Mouse (Mus musculus): ENCODE measurements around the gene Eif4h. TPM values are rescaled to one million over a fixed set of nuclear protein-coding genes. Genes with fewer than 3 reads are reported as not detected.

Gene Eif4h
- polyA plus RNA-seq (2015; fragmentation: Nextera tagmentation; extraction: Ambion mirVana), result 362 and 396 TPM in 2 replicates

DNA sequence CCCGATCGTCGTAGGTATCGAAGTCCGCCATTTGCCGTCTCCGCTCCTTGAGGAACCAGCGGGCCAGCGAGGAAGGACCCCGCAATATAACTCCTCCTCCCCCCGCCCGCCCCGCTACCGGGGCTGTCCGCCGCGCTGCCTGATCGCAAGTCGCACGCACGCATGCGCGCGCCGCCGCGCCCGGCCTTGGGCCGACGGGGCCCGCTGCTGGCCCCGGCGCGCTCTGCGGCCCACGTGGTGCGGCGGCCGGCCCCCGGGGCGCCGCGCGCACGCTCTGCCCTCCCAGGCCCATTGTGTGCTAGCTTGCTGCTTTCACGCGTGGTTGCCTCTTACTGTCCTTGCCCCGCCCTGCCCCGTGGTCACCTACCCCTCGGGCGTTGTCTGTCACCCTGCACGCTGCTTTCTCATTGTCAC, at the start of gene Eif4h:
Eif4h (minus strand) TSS at position 222 of the 414 bp plus-strand sequence.
- peak within 1 kb of the TSS; percentile 78 for H3K4me2 ChIP-seq (ENCODE audit: low read depth, low read length)
- H3K4me3 ChIP-seq (ENCODE audit: low read length), result peak within 1 kb of the TSS; percentile 94
- peak within 1 kb of the TSS; percentile 99 for H3K9ac ChIP-seq (ENCODE audit: low read depth, low read length)
- peak; percentile 93 for ATAC-seq
- WGBS, result under 1% methylated on average over 50 of the region's 52 CpGs
- peaks cover 5% of the 10 kb centered on the region; the same call in 1 of the 2 replicates for H3K36me3 ChIP-seq (ENCODE audit: control insufficient read depth, insufficient read depth, low read length)
- no peaks in the 10 kb centered on the region for H3K27me3 ChIP-seq (replicated peaks; ENCODE audit: control insufficient read depth, insufficient read depth, low read length)
- peak within 1 kb of the TSS; percentile 95 for H3K27ac ChIP-seq (ENCODE audit: low read length)
- H3K9me3 ChIP-seq (ENCODE audit: control insufficient read depth, low read length), result no peaks in the 10 kb centered on the region
- peaks cover 7% of the 10 kb centered on the region; the same call in 1 of the 2 replicates for H3K4me1 ChIP-seq (ENCODE audit: control insufficient read depth, insufficient read depth, low read length)

GRCm38 (mm10) chr5:134688718-134689284, 49.5 kb upstream of the Eif4h start:
- Histone ChIP-seq H3K4me1 (ENCODE audit: control insufficient read depth, insufficient read depth, low read length) (peaks cover 8% of the 10 kb centered on the region), H3K4me3 (ENCODE audit: low read length) (peak overlapping the region; percentile 82), H3K36me3 (ENCODE audit: control insufficient read depth, insufficient read depth, low read length) (0 out of 2 replicates have a peak, but pooled peaks cover 3% of the 10 kb centered on the region), H3K4me2 (ENCODE audit: low read depth, low read length) (peak overlapping the region; percentile 74), H3K9me3 (ENCODE audit: control insufficient read depth, low read length) (no peaks in the 10 kb centered on the region), H3K9ac (ENCODE audit: low read depth, low read length) (peak overlapping the region; percentile 57), H3K27me3 (replicated peaks; ENCODE audit: control insufficient read depth, insufficient read depth, low read length) (no peaks in the 10 kb centered on the region), H3K27ac (ENCODE audit: low read length) (peak overlapping the region; percentile 61)
- WGBS, result under 1% methylated on average over 38 of the region's 38 CpGs
- peak; percentile 98 for ATAC-seq

DNA sequence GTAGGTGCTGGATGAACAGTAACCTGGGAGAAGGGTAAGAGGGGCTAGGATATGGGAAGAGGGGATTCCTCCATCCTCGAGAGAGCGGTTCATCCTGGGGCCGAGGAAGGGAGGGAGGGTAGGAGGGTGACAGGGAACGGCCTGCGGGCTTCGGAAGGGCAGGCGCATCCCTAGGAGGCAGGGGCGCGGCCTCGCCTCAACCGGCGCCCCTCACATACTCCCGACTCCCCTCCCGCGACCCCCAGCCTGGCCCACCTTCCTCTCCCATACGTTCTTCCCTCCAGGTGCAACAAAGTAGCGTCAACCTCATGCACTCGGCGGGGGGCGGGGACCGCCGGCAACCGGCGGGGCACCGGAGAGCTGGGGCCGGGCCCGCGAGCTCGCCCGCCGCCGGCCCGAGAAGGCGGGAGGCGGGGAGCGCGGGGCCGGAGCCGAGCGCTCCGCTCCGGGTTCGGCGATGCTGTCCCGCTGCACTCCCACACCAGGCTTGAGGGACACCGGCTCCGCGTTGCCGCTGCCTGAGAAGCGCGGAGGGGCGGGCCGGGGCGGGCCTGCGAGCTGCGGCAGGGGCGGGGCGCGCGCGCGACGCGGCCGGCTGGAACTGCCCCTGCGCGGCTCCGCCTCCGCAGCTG, 48.9 kb upstream of the Eif4h start, which contains the start of gene Limk1:
Limk1 (minus strand) TSS at position 513 of the 632 bp plus-strand sequence.
- Histone ChIP-seq H3K9ac (ENCODE audit: low read depth, low read length) (peak within 1 kb of the TSS; percentile 77), H3K27ac (ENCODE audit: low read length) (peak within 1 kb of the TSS; percentile 61), H3K4me2 (ENCODE audit: low read depth, low read length) (peak within 1 kb of the TSS; percentile 96), H3K4me3 (ENCODE audit: low read length) (peak within 1 kb of the TSS; percentile 82), H3K9me3 (ENCODE audit: control insufficient read depth, low read length) (no peaks in the 10 kb centered on the region), H3K36me3 (ENCODE audit: control insufficient read depth, insufficient read depth, low read length) (0 out of 2 replicates have a peak, but pooled peaks cover 4% of the 10 kb centered on the region), H3K27me3 (replicated peaks; ENCODE audit: control insufficient read depth, insufficient read depth, low read length) (no peaks in the 10 kb centered on the region), H3K4me1 (ENCODE audit: control insufficient read depth, insufficient read depth, low read length) (peaks cover 8% of the 10 kb centered on the region)
- under 1% methylated on average over 58 of the region's 69 CpGs for WGBS
- ATAC-seq, result peak; percentile 4; the same call in 1 of the 2 replicates

- ATAC-seq, result no peak
- Histone ChIP-seq H3K4me3 (ENCODE audit: low read length) (peak overlapping the region; percentile 82; the same call in 1 of the 2 replicates), H3K9me3 (ENCODE audit: control insufficient read depth, low read length) (no peaks in the 10 kb centered on the region), H3K4me1 (ENCODE audit: control insufficient read depth, insufficient read depth, low read length) (peaks cover 8% of the 10 kb centered on the region), H3K27ac (ENCODE audit: low read length) (no peak overlapping the region), H3K9ac (ENCODE audit: low read depth, low read length) (peak overlapping the region; percentile 77; the same call in 1 of the 2 replicates), H3K4me2 (ENCODE audit: low read depth, low read length) (no peak overlapping the region; the same call in 1 of the 2 replicates), H3K36me3 (ENCODE audit: control insufficient read depth, insufficient read depth, low read length) (0 out of 2 replicates have a peak, but pooled peaks cover 4% of the 10 kb centered on the region), H3K27me3 (replicated peaks; ENCODE audit: control insufficient read depth, insufficient read depth, low read length) (no peaks in the 10 kb centered on the region)
- 88% methylated on average over 1 of the region's 1 CpGs for WGBS
Measured at GRCm38 (mm10) chr5:134687187-134687586, 47.9 kb upstream of the Eif4h start.

DNA sequence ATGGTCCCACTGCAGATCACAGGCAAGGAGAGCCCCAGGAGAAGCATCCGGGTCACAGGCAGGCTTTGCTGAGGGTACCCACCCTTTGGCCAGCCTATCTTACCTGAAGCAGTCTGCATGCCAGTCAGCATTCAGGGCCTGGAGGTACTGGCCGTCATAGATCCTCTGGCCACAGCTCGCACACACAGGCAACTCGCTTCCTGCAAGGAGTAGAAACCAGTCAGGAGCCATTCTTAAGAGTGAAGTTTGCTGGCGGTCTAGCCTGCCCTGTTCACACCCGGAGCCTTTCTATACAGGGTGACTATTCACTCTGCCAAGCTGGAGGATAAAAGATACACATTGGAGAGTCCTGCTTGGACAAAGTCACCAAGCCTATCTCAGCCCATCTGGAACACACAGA, 47.3 kb upstream of the Eif4h start:
- Histone ChIP-seq H3K36me3 (ENCODE audit: control insufficient read depth, insufficient read depth, low read length) (0 out of 2 replicates have a peak, but pooled peaks cover 4% of the 10 kb centered on the region), H3K27me3 (replicated peaks; ENCODE audit: control insufficient read depth, insufficient read depth, low read length) (no peaks in the 10 kb centered on the region), H3K4me2 (ENCODE audit: low read depth, low read length) (no peak overlapping the region), H3K27ac (ENCODE audit: low read length) (no peak overlapping the region), H3K4me3 (ENCODE audit: low read length) (no peak overlapping the region), H3K9me3 (ENCODE audit: control insufficient read depth, low read length) (no peaks in the 10 kb centered on the region), H3K4me1 (ENCODE audit: control insufficient read depth, insufficient read depth, low read length) (peaks cover 8% of the 10 kb centered on the region), H3K9ac (ENCODE audit: low read depth, low read length) (no peak overlapping the region)
- no peak for ATAC-seq
- WGBS, result 92% methylated on average over 6 of the region's 6 CpGs

GRCm38 (mm10) chr5:134684398-134684797, 45.1 kb upstream of the Eif4h start:
- ATAC-seq, result no peak
- 0 out of 2 replicates have a peak, but pooled peaks cover 4% of the 10 kb centered on the region for H3K36me3 ChIP-seq (ENCODE audit: control insufficient read depth, insufficient read depth, low read length)
- WGBS, result 74% methylated on average over 2 of the region's 2 CpGs
- no peak overlapping the region for H3K4me3 ChIP-seq (ENCODE audit: low read length)
- no peaks in the 10 kb centered on the region for H3K9me3 ChIP-seq (ENCODE audit: control insufficient read depth, low read length)
- no peak overlapping the region for H3K27ac ChIP-seq (ENCODE audit: low read length)
- no peak overlapping the region for H3K4me2 ChIP-seq (ENCODE audit: low read depth, low read length)
- H3K4me1 ChIP-seq (ENCODE audit: control insufficient read depth, insufficient read depth, low read length), result peaks cover 28% of the 10 kb centered on the region
- no peaks in the 10 kb centered on the region for H3K27me3 ChIP-seq (replicated peaks; ENCODE audit: control insufficient read depth, insufficient read depth, low read length)
- H3K9ac ChIP-seq (ENCODE audit: low read depth, low read length), result no peak overlapping the region

GRCm38 (mm10) chr5:134683813-134684212, 44.5 kb upstream of the Eif4h start:
- no peak for ATAC-seq
- Histone ChIP-seq H3K4me3 (ENCODE audit: low read length) (no peak overlapping the region), H3K4me2 (ENCODE audit: low read depth, low read length) (no peak overlapping the region), H3K9ac (ENCODE audit: low read depth, low read length) (no peak overlapping the region), H3K36me3 (ENCODE audit: control insufficient read depth, insufficient read depth, low read length) (0 out of 2 replicates have a peak, but pooled peaks cover 4% of the 10 kb centered on the region), H3K27me3 (replicated peaks; ENCODE audit: control insufficient read depth, insufficient read depth, low read length) (no peaks in the 10 kb centered on the region), H3K27ac (ENCODE audit: low read length) (no peak overlapping the region), H3K4me1 (ENCODE audit: control insufficient read depth, insufficient read depth, low read length) (peaks cover 33% of the 10 kb centered on the region), H3K9me3 (ENCODE audit: control insufficient read depth, low read length) (no peaks in the 10 kb centered on the region)
- WGBS, result 54% methylated on average over 2 of the region's 2 CpGs

DNA sequence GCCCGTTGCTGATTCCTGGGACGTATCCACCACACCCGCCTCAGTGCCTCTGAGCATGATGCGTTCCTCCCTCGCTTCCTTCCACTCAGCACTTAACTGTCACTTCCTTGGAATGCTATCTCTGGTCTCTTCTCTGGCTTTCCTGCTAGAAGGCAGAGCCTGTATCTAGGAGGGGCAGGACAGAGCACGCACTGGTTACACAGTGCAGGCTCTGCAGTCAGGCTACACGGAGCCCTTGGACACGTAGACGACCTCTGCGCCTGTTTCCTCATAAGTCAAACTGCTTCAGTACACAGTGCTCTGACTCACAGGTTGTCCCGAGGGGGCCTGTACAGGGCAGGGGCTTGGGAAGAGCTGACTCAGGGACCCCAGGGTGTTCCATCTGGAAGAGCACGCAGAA, 40.9 kb upstream of the Eif4h start:
- no peaks in the 10 kb centered on the region for H3K9me3 ChIP-seq (ENCODE audit: control insufficient read depth, low read length)
- peak overlapping the region; percentile 46 for H3K27ac ChIP-seq (ENCODE audit: low read length)
- H3K4me3 ChIP-seq (ENCODE audit: low read length), result no peak overlapping the region
- no peaks in the 10 kb centered on the region for H3K27me3 ChIP-seq (replicated peaks; ENCODE audit: control insufficient read depth, insufficient read depth, low read length)
- peak; percentile 49 for ATAC-seq
- 39% methylated on average over 12 of the region's 12 CpGs for WGBS
- H3K9ac ChIP-seq (ENCODE audit: low read depth, low read length), result peak overlapping the region; percentile 30; the same call in 1 of the 2 replicates
- no peak overlapping the region for H3K4me2 ChIP-seq (ENCODE audit: low read depth, low read length)
- H3K4me1 ChIP-seq (ENCODE audit: control insufficient read depth, insufficient read depth, low read length), result peaks cover 53% of the 10 kb centered on the region
- 0 out of 2 replicates have a peak, but pooled peaks cover 4% of the 10 kb centered on the region for H3K36me3 ChIP-seq (ENCODE audit: control insufficient read depth, insufficient read depth, low read length)

DNA sequence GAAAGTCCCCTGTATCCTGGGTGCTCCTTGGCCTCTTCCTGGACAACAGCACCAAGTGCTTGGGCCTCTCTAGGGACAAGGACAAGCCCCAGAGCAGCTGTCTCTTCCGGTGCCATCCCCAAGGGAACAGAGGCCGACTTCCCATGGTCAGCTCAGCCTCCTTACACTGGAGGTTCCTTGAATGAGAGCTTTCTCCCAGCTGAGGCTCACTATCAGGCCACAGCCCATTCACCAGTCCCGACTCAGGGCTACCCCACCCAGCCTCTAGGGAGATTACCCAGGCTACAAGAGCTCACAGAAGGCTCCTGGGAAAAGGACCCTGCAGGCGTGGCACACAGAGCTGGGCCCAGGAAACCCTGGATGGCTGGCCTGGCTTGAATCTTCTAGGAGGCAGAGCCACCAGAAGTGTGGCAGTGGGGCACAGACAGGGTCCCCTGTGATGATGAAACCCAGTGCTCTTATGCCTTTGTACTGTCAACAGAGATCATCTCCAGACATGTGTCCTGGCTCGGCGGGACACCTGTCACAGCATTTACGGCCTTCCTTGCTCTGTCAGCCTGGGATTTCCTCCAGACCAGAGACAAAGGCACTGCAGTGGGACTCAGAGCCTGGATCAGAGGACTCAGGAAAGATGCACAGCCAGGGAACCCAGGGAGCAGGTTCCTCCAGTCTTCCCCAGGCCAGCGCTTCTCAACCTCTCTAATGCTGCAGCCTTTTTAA, 39.7 kb upstream of the Eif4h start:
- peaks cover 53% of the 10 kb centered on the region for H3K4me1 ChIP-seq (ENCODE audit: control insufficient read depth, insufficient read depth, low read length)
- peak overlapping the region; percentile 45; the same call in 1 of the 2 replicates for H3K9ac ChIP-seq (ENCODE audit: low read depth, low read length)
- H3K27me3 ChIP-seq (replicated peaks; ENCODE audit: control insufficient read depth, insufficient read depth, low read length), result no peaks in the 10 kb centered on the region
- no peak overlapping the region for H3K4me3 ChIP-seq (ENCODE audit: low read length)
- H3K27ac ChIP-seq (ENCODE audit: low read length), result peak overlapping the region; percentile 23
- H3K4me2 ChIP-seq (ENCODE audit: low read depth, low read length), result no peak overlapping the region
- H3K36me3 ChIP-seq (ENCODE audit: control insufficient read depth, insufficient read depth, low read length), result 0 out of 2 replicates have a peak, but pooled peaks cover 3% of the 10 kb centered on the region
- ATAC-seq, result no peak
- no peaks in the 10 kb centered on the region for H3K9me3 ChIP-seq (ENCODE audit: control insufficient read depth, low read length)
- WGBS, result 49% methylated on average over 8 of the region's 8 CpGs

All from intestine, embryonic 16.5 days (tissue).